Mouse (Mus musculus) telencephalon, adult 2 months (tissue): ENCODE measurements at regions not wholly inside any gene's neighbourhood (a gene's known extent, or its start where the extent isn't known, plus 50 kb on each side); places are given as distances from the start of the nearest gene placed in this dataset.

Source experiments
- DNase-seq: peaks from one replicate; pipeline ENCODE4 v3.0.0-alpha.2; 2011; ENCODE audit warnings: low read depth, low spot score

DNA sequence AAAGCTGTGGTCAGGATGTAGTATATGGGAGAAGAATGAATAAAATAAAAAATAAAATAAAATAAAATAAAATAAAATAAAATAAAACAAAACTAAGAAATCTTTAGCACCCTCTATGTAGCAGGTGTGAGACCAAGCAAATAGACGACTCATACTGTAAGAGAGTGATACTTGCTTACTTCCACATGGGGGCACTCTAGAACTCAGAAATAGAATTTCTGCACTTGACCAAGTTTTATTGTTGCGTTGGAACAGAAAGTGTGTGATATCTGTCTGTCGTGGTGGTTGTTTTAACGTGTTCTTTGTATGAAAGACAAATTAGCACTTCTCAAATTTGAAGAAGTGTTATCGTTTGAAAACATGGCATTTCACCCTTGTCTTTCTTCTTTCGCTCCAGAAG, 125.4 kb downstream of the Dthd1 start:
- peak; percentile 50 for DNase-seq
